Mouse (Mus musculus) lung, embryonic 15.5 days (tissue): ENCODE results near the gene Cep164. TPM values are rescaled to one million over a fixed set of nuclear protein-coding genes. Genes with fewer than 3 reads are reported as not detected.
A peak's percentile ranks its signal among the peaks of the same experiment; 100 is the strongest.

Source experiments
- ATAC-seq: fragments of 200-750 bp; cut with Nextera tagmentation; 2 replicates; pipeline ENCODE4 v1.8.0; 2017; ENCODE audit warnings: moderate number of reproducible peaks, borderline replicate concordance; ENCODE audit not compliant: low FRiP score, low TSS enrichment; ENCODE audit errors: extremely low read depth
- H3K27ac ChIP-seq: fragments of 300-500 bp; sonication (generic); 2 replicates; pipeline ENCODE4 v1.5.1; 2015; ENCODE audit warnings: moderate library complexity, mild to moderate bottlenecking, inconsistent platforms
- H3K27me3 ChIP-seq: fragments of 300-500 bp; sonication (generic); 2 replicates; pipeline ENCODE4 v1.6.1; 2015; ENCODE audit warnings: inconsistent platforms
- H3K36me3 ChIP-seq: fragments of 300-500 bp; sonication (generic); 2 replicates; pipeline ENCODE4 v1.6.1; 2015; ENCODE audit warnings: inconsistent platforms
- H3K4me1 ChIP-seq: fragments of 300-500 bp; sonication (generic); 2 replicates; pipeline ENCODE4 v1.6.1; 2015; ENCODE audit warnings: inconsistent platforms
- H3K4me2 ChIP-seq: fragments of 300-500 bp; sonication (generic); 2 replicates; pipeline ENCODE4 v1.6.1; 2015; ENCODE audit warnings: inconsistent platforms, mild to moderate bottlenecking, moderate library complexity
- H3K4me3 ChIP-seq: fragments of 300-500 bp; sonication (generic); 2 replicates; pipeline ENCODE4 v1.5.1; 2015; ENCODE audit warnings: mild to moderate bottlenecking, inconsistent platforms
- H3K9ac ChIP-seq: fragments of 300-500 bp; sonication (generic); 2 replicates; pipeline ENCODE4 v1.6.1; 2015; ENCODE audit warnings: inconsistent platforms
- H3K9me3 ChIP-seq: fragments of 300-500 bp; sonication (generic); 2 replicates; pipeline ENCODE4 v1.6.1; 2016; ENCODE audit warnings: inconsistent platforms
- WGBS: fragments of 180-500 bp; shearing (Covaris S2); methylation state at CpG from one replicate; pipeline ENCODE4 v1.1.7; 2015; 5-methylcytosine and 5-hydroxymethylcytosine counted together
- polyA plus RNA-seq: library from polyadenylated mRNA; unstranded; fragments of >200 nt; fragmentation: Nextera tagmentation; extraction: Ambion mirVana; gene quantifications from 2 replicates; pipeline ENCODE4 v1.2.1, GENCODE M21; 2015

Gene Cep164
- polyA plus RNA-seq, 1 experiment from 2014 or later: 21.5 TPM

- Histone ChIP-seq H3K9ac (no peak overlapping the region), H3K9me3 (no peaks in the 10 kb centered on the region), H3K4me3 (peak overlapping the region; percentile 86), H3K4me1 (peaks cover 24% of the 10 kb centered on the region), H3K36me3 (no peaks in the 10 kb centered on the region), H3K27ac (no peak overlapping the region), H3K27me3 (no peaks in the 10 kb centered on the region), H3K4me2 (peak overlapping the region; percentile 94)
- no peak; the same call in 1 of the 2 replicates for ATAC-seq
- WGBS: 24% methylated on average over 4 of the region's 4 CpGs
Observed at GRCm38 (mm10) chr9:45838069-45838433, 9.6 kb upstream of the Cep164 start.

GRCm38 (mm10) chr9:45833461-45833860 lies 5.0 kb upstream of the Cep164 start:
- H3K4me1 ChIP-seq: no peaks in the 10 kb centered on the region
- H3K4me2 ChIP-seq: no peak overlapping the region
- H3K27me3 ChIP-seq: no peaks in the 10 kb centered on the region
- ATAC-seq: no peak
- H3K9ac ChIP-seq: no peak overlapping the region
- no peaks in the 10 kb centered on the region for H3K9me3 ChIP-seq
- H3K4me3 ChIP-seq: no peak overlapping the region
- WGBS: 72% methylated on average over 2 of the region's 2 CpGs
- H3K27ac ChIP-seq: no peak overlapping the region
- H3K36me3 ChIP-seq: no peaks in the 10 kb centered on the region

- no peaks in the 10 kb centered on the region for H3K27me3 ChIP-seq
- H3K4me3 ChIP-seq: no peak overlapping the region
- no peak overlapping the region for H3K4me2 ChIP-seq
- 85% methylated on average over 2 of the region's 2 CpGs for WGBS
- no peak overlapping the region for H3K27ac ChIP-seq
- no peak overlapping the region for H3K9ac ChIP-seq
- H3K4me1 ChIP-seq: no peaks in the 10 kb centered on the region
- H3K9me3 ChIP-seq: no peaks in the 10 kb centered on the region
- ATAC-seq: no peak
- H3K36me3 ChIP-seq: no peaks in the 10 kb centered on the region
Observed at GRCm38 (mm10) chr9:45832898-45833297, 4.4 kb upstream of the Cep164 start.

GRCm38 (mm10) chr9:45829107-45829506 lies 616 bp upstream of the Cep164 start:
- WGBS: 30% methylated on average over 10 of the region's 10 CpGs
- peak overlapping the region; percentile 82 for H3K4me3 ChIP-seq
- no peaks in the 10 kb centered on the region for H3K36me3 ChIP-seq
- peak; percentile 59; the same call in 1 of the 2 replicates for ATAC-seq
- H3K27ac ChIP-seq: no peak overlapping the region
- peaks cover 6% of the 10 kb centered on the region; the same call in 1 of the 2 replicates for H3K4me1 ChIP-seq
- no peaks in the 10 kb centered on the region for H3K27me3 ChIP-seq
- H3K9ac ChIP-seq: no peak overlapping the region
- no peaks in the 10 kb centered on the region for H3K9me3 ChIP-seq
- H3K4me2 ChIP-seq: peak overlapping the region; percentile 85

- Histone ChIP-seq H3K36me3 (no peaks in the 10 kb centered on the region), H3K4me2 (peak overlapping the region; percentile 85), H3K4me1 (peaks cover 6% of the 10 kb centered on the region; the same call in 1 of the 2 replicates), H3K27ac (peak overlapping the region; percentile 65), H3K9ac (peak overlapping the region; percentile 57), H3K4me3 (peak overlapping the region; percentile 82), H3K27me3 (no peaks in the 10 kb centered on the region), H3K9me3 (no peaks in the 10 kb centered on the region)
- WGBS: 6% methylated on average over 23 of the region's 23 CpGs
- ATAC-seq: peak; percentile 40; the same call in 1 of the 2 replicates
Observed at GRCm38 (mm10) chr9:45827663-45828290, 714 bp downstream of the Cep164 start.

GRCm38 (mm10) chr9:45818406-45819011 lies 10.0 kb downstream of the Cep164 start:
- Histone ChIP-seq H3K27ac (no peak overlapping the region), H3K36me3 (peaks cover 9% of the 10 kb centered on the region; the same call in 1 of the 2 replicates), H3K9ac (no peak overlapping the region), H3K27me3 (no peaks in the 10 kb centered on the region), H3K9me3 (no peaks in the 10 kb centered on the region), H3K4me2 (no peak overlapping the region), H3K4me3 (no peak overlapping the region), H3K4me1 (no peaks in the 10 kb centered on the region)
- 70% methylated on average over 9 of the region's 9 CpGs for WGBS
- no peak for ATAC-seq

- H3K4me3 ChIP-seq: no peak overlapping the region
- no peaks in the 10 kb centered on the region for H3K4me1 ChIP-seq
- H3K9ac ChIP-seq: no peak overlapping the region
- no peaks in the 10 kb centered on the region for H3K9me3 ChIP-seq
- WGBS: 71% methylated on average over 10 of the region's 10 CpGs
- H3K36me3 ChIP-seq: peaks cover 9% of the 10 kb centered on the region; the same call in 1 of the 2 replicates
- H3K27me3 ChIP-seq: no peaks in the 10 kb centered on the region
- no peak overlapping the region for H3K27ac ChIP-seq
- H3K4me2 ChIP-seq: no peak overlapping the region
- peak; percentile 49 for ATAC-seq
Observed at GRCm38 (mm10) chr9:45815525-45815924, 13.0 kb downstream of the Cep164 start.

GRCm38 (mm10) chr9:45815113-45815512 lies 13.4 kb downstream of the Cep164 start:
- Histone ChIP-seq H3K9ac (no peak overlapping the region), H3K4me1 (no peaks in the 10 kb centered on the region), H3K27me3 (no peaks in the 10 kb centered on the region), H3K27ac (no peak overlapping the region), H3K4me2 (no peak overlapping the region), H3K36me3 (peaks cover 9% of the 10 kb centered on the region; the same call in 1 of the 2 replicates), H3K9me3 (no peaks in the 10 kb centered on the region), H3K4me3 (no peak overlapping the region)
- no peak for ATAC-seq
- 67% methylated on average over 9 of the region's 9 CpGs for WGBS

GRCm38 (mm10) chr9:45811946-45812345 lies 16.5 kb downstream of the Cep164 start:
- H3K9me3 ChIP-seq: no peaks in the 10 kb centered on the region
- ATAC-seq: no peak
- H3K27ac ChIP-seq: no peak overlapping the region
- H3K4me1 ChIP-seq: no peaks in the 10 kb centered on the region
- 43% methylated on average over 5 of the region's 5 CpGs for WGBS
- peaks cover 8% of the 10 kb centered on the region; the same call in 1 of the 2 replicates for H3K36me3 ChIP-seq
- H3K4me3 ChIP-seq: no peak overlapping the region
- H3K4me2 ChIP-seq: no peak overlapping the region
- H3K27me3 ChIP-seq: no peaks in the 10 kb centered on the region
- no peak overlapping the region for H3K9ac ChIP-seq

- Histone ChIP-seq H3K9me3 (no peaks in the 10 kb centered on the region), H3K4me3 (no peak overlapping the region), H3K9ac (no peak overlapping the region), H3K4me2 (no peak overlapping the region), H3K36me3 (peaks cover 7% of the 10 kb centered on the region; the same call in 1 of the 2 replicates), H3K27me3 (no peaks in the 10 kb centered on the region), H3K27ac (no peak overlapping the region), H3K4me1 (no peaks in the 10 kb centered on the region)
- 74% methylated on average over 8 of the region's 8 CpGs for WGBS
- ATAC-seq: no peak
Observed at GRCm38 (mm10) chr9:45807761-45808160, 20.7 kb downstream of the Cep164 start.

GRCm38 (mm10) chr9:45807337-45807736 lies 21.2 kb downstream of the Cep164 start:
- ATAC-seq: no peak

GRCm38 (mm10) chr9:45806847-45807246 lies 21.6 kb downstream of the Cep164 start:
- 93% methylated on average over 11 of the region's 11 CpGs for WGBS
- H3K27me3 ChIP-seq: no peaks in the 10 kb centered on the region
- ATAC-seq: no peak

More at GRCm38 (mm10) chr9:45807337-45807736, 21.2 kb downstream of the Cep164 start:
- Histone ChIP-seq H3K9ac (no peak overlapping the region), H3K27ac (no peak overlapping the region), H3K27me3 (no peaks in the 10 kb centered on the region), H3K36me3 (peaks cover 7% of the 10 kb centered on the region; the same call in 1 of the 2 replicates), H3K4me2 (no peak overlapping the region), H3K4me3 (no peak overlapping the region), H3K9me3 (no peaks in the 10 kb centered on the region), H3K4me1 (no peaks in the 10 kb centered on the region)
- 82% methylated on average over 11 of the region's 11 CpGs for WGBS

More at GRCm38 (mm10) chr9:45806847-45807246, 21.6 kb downstream of the Cep164 start:
- peaks cover 7% of the 10 kb centered on the region; the same call in 1 of the 2 replicates for H3K36me3 ChIP-seq
- H3K9ac ChIP-seq: no peak overlapping the region
- H3K4me3 ChIP-seq: no peak overlapping the region
- no peaks in the 10 kb centered on the region for H3K4me1 ChIP-seq
- no peak overlapping the region for H3K4me2 ChIP-seq
- H3K9me3 ChIP-seq: no peaks in the 10 kb centered on the region
- no peak overlapping the region for H3K27ac ChIP-seq
